Mouse (Mus musculus): ENCODE results near the gene Olfr319. TPM values are rescaled to one million over a fixed set of nuclear protein-coding genes. Genes with fewer than 3 reads are reported as not detected.
"Not testable (repeated sequence)": the region's sequence is repeated elsewhere in the genome, so short reads cannot be mapped to it uniquely, and the experiment has no call there.

Gene Olfr319
- polyA plus RNA-seq, 1 experiment from 2014 or later = not detected

- DNase-seq (ENCODE audit: low spot score) (no peak), ATAC-seq (ENCODE audit: low FRiP score, low TSS enrichment) (no peak)
- H3K9me3 ChIP-seq (ENCODE audit: control insufficient read depth, low read length) = no peaks in the 10 kb centered on the region
- H3K4me2 ChIP-seq (replicated peaks; ENCODE audit: low read depth) = no peak overlapping the region
- H3K27ac ChIP-seq (replicated peaks) = no peak overlapping the region
- no peaks in the 10 kb centered on the region for H3K4me1 ChIP-seq (replicated peaks; ENCODE audit: control insufficient read depth, insufficient read depth)
- H3K4me3 ChIP-seq (ENCODE audit: low read depth, low read length) = no peak overlapping the region
- H3K36me3 ChIP-seq (ENCODE audit: control insufficient read depth, insufficient read depth, low read length) = no peaks in the 10 kb centered on the region
- H3K27me3 ChIP-seq (ENCODE audit: control insufficient read depth, insufficient read depth, low read length) = no peaks in the 10 kb centered on the region
- WGBS = 80% methylated on average over 11 of the region's 11 CpGs
- H3K9ac ChIP-seq (ENCODE audit: low read length) = no peak overlapping the region
- no peak for TF ChIP-seq CTCF (IDR thresholded peaks at IDR 0.05; ENCODE audit: low read depth)
- no peak for TF ChIP-seq EP300 (optimal IDR thresholded peaks at IDR 0.05)
Observed at GRCm38 (mm10) chr11:58709086-58709485, 10.1 kb downstream of the Olfr319 start.

GRCm38 (mm10) chr11:58717723-58718122 lies 18.8 kb downstream of the Olfr319 start:
- not testable (repeated sequence) for H3K9me3 ChIP-seq (ENCODE audit: control insufficient read depth, low read length); H3K36me3 ChIP-seq (ENCODE audit: control insufficient read depth, insufficient read depth, low read length); H3K27me3 ChIP-seq (ENCODE audit: control insufficient read depth, insufficient read depth, low read length); H3K4me3 ChIP-seq (ENCODE audit: low read depth, low read length); H3K4me2 ChIP-seq (replicated peaks; ENCODE audit: low read depth); DNase-seq (ENCODE audit: low spot score); H3K9ac ChIP-seq (ENCODE audit: low read length); H3K27ac ChIP-seq (replicated peaks); ATAC-seq (ENCODE audit: low FRiP score, low TSS enrichment); H3K4me1 ChIP-seq (replicated peaks; ENCODE audit: control insufficient read depth, insufficient read depth)
- 91% methylated on average over 6 of the region's 7 CpGs for WGBS

- WGBS = 80% methylated on average over 4 of the region's 4 CpGs
- no peak for DNase-seq (ENCODE audit: low spot score)
Observed at GRCm38 (mm10) chr11:58719701-58720100, 20.7 kb downstream of the Olfr319 start.

GRCm38 (mm10) chr11:58723914-58724313 lies 25.0 kb downstream of the Olfr319 start, which contains the start of gene Olfr318:
Gene Olfr318, minus strand, starts transcription at chr11:58724014.
- ATAC-seq (ENCODE audit: low FRiP score, low TSS enrichment) = no peak
- Histone ChIP-seq H3K27ac (replicated peaks) (no peak within 1 kb of the TSS), H3K4me3 (ENCODE audit: low read depth, low read length) (no peak within 1 kb of the TSS), H3K4me1 (replicated peaks; ENCODE audit: control insufficient read depth, insufficient read depth) (no peaks in the 10 kb centered on the region), H3K4me2 (replicated peaks; ENCODE audit: low read depth) (no peak within 1 kb of the TSS), H3K27me3 (ENCODE audit: control insufficient read depth, insufficient read depth, low read length) (no peaks in the 10 kb centered on the region), H3K9me3 (ENCODE audit: control insufficient read depth, low read length) (no peaks in the 10 kb centered on the region), H3K9ac (ENCODE audit: low read length) (no peak within 1 kb of the TSS), H3K36me3 (ENCODE audit: control insufficient read depth, insufficient read depth, low read length) (no peaks in the 10 kb centered on the region)
- TF ChIP-seq CTCF (IDR thresholded peaks at IDR 0.05; ENCODE audit: low read depth) = no peak
- no peak for TF ChIP-seq EP300 (optimal IDR thresholded peaks at IDR 0.05)
- DNase-seq (ENCODE audit: low spot score) = no peak

More at GRCm38 (mm10) chr11:58719701-58720100, 20.7 kb downstream of the Olfr319 start:
- TF ChIP-seq EP300 (optimal IDR thresholded peaks at IDR 0.05) (no peak), CTCF (IDR thresholded peaks at IDR 0.05; ENCODE audit: low read depth) (no peak)
- no peak overlapping the region for H3K27ac ChIP-seq (replicated peaks)
- H3K4me1 ChIP-seq (replicated peaks; ENCODE audit: control insufficient read depth, insufficient read depth) = no peaks in the 10 kb centered on the region
- no peak for ATAC-seq (ENCODE audit: low FRiP score, low TSS enrichment)
- no peak overlapping the region for H3K4me3 ChIP-seq (ENCODE audit: low read depth, low read length)
- no peaks in the 10 kb centered on the region for H3K9me3 ChIP-seq (ENCODE audit: control insufficient read depth, low read length)
- H3K4me2 ChIP-seq (replicated peaks; ENCODE audit: low read depth) = no peak overlapping the region
- H3K9ac ChIP-seq (ENCODE audit: low read length) = no peak overlapping the region
- H3K27me3 ChIP-seq (ENCODE audit: control insufficient read depth, insufficient read depth, low read length) = no peaks in the 10 kb centered on the region
- no peaks in the 10 kb centered on the region for H3K36me3 ChIP-seq (ENCODE audit: control insufficient read depth, insufficient read depth, low read length)

GRCm38 (mm10) chr11:58727896-58728650 lies 29.1 kb downstream of the Olfr319 start:
- not testable (repeated sequence) for H3K4me2 ChIP-seq (replicated peaks; ENCODE audit: low read depth); H3K27me3 ChIP-seq (ENCODE audit: control insufficient read depth, insufficient read depth, low read length); ATAC-seq (ENCODE audit: low FRiP score, low TSS enrichment); H3K36me3 ChIP-seq (ENCODE audit: control insufficient read depth, insufficient read depth, low read length); H3K27ac ChIP-seq (replicated peaks); H3K4me1 ChIP-seq (replicated peaks; ENCODE audit: control insufficient read depth, insufficient read depth); H3K4me3 ChIP-seq (ENCODE audit: low read depth, low read length); DNase-seq (ENCODE audit: low spot score); H3K9me3 ChIP-seq (ENCODE audit: control insufficient read depth, low read length); H3K9ac ChIP-seq (ENCODE audit: low read length)
- WGBS = 60% methylated on average over 6 of the region's 6 CpGs

- Histone ChIP-seq H3K27me3 (ENCODE audit: control insufficient read depth, insufficient read depth, low read length) (no peaks in the 10 kb centered on the region), H3K27ac (replicated peaks) (no peak overlapping the region), H3K36me3 (ENCODE audit: control insufficient read depth, insufficient read depth, low read length) (no peaks in the 10 kb centered on the region), H3K4me1 (replicated peaks; ENCODE audit: control insufficient read depth, insufficient read depth) (no peaks in the 10 kb centered on the region), H3K9me3 (ENCODE audit: control insufficient read depth, low read length) (no peaks in the 10 kb centered on the region), H3K4me3 (ENCODE audit: low read depth, low read length) (no peak overlapping the region), H3K9ac (ENCODE audit: low read length) (no peak overlapping the region), H3K4me2 (replicated peaks; ENCODE audit: low read depth) (no peak overlapping the region)
- TF ChIP-seq CTCF (IDR thresholded peaks at IDR 0.05; ENCODE audit: low read depth) (no peak), EP300 (optimal IDR thresholded peaks at IDR 0.05) (no peak)
- ATAC-seq (ENCODE audit: low FRiP score, low TSS enrichment) = no peak
- 49% methylated on average over 3 of the region's 3 CpGs for WGBS
- DNase-seq (ENCODE audit: low spot score) = no peak
Observed at GRCm38 (mm10) chr11:58733372-58733771, 34.4 kb downstream of the Olfr319 start.

All from stomach, postnatal 0 days (tissue).